Mouse (Mus musculus): Measurements from ENCODE around the gene Fuom. TPM values are rescaled to one million over a fixed set of nuclear protein-coding genes. Genes with fewer than 3 reads are reported as not detected.
"Not testable (repeated sequence)": the region's sequence is repeated elsewhere in the genome, so short reads cannot be mapped to it uniquely, and the experiment has no call there.

Gene Fuom
- polyA plus RNA-seq (2015; fragmentation: Nextera tagmentation; extraction: Ambion mirVana) = 18.5 and 18.9 TPM in 2 replicates

- Histone ChIP-seq H3K9me3 (no peaks in the 10 kb centered on the region), H3K9ac (replicated peaks) (peak within 1 kb of the TSS; percentile 47), H3K27me3 (no peaks in the 10 kb centered on the region), H3K4me3 (peak within 1 kb of the TSS; percentile 38), H3K4me2 (replicated peaks) (peak within 1 kb of the TSS; percentile 67), H3K27ac (replicated peaks) (no peak within 1 kb of the TSS), H3K36me3 (peaks cover 13% of the 10 kb centered on the region; the same call in 1 of the 2 replicates), H3K4me1 (peaks cover 9% of the 10 kb centered on the region)
- ATAC-seq (replicated peaks) = peak; percentile 86
- 2% methylated on average over 30 of the region's 30 CpGs for WGBS
These were observed at the start of gene Fuom for GRCm38 (mm10) chr7:140101993-140102860. Gene Fuom, minus strand, starts transcription at chr7:140102441.

GRCm38 (mm10) chr7:140144550-140144949 lies 42.3 kb upstream of the Fuom start:
- no peaks in the 10 kb centered on the region for H3K27me3 ChIP-seq
- no peak overlapping the region for H3K27ac ChIP-seq (replicated peaks)
- 88% methylated on average over 4 of the region's 4 CpGs for WGBS
- H3K9ac ChIP-seq (replicated peaks) = no peak overlapping the region
- no peak for ATAC-seq (replicated peaks)
- H3K4me2 ChIP-seq (replicated peaks) = no peak overlapping the region
- no peak overlapping the region for H3K4me3 ChIP-seq
- H3K4me1 ChIP-seq = peaks cover 3% of the 10 kb centered on the region; the same call in 1 of the 2 replicates
- H3K9me3 ChIP-seq = no peaks in the 10 kb centered on the region
- no peaks in the 10 kb centered on the region for H3K36me3 ChIP-seq

DNA sequence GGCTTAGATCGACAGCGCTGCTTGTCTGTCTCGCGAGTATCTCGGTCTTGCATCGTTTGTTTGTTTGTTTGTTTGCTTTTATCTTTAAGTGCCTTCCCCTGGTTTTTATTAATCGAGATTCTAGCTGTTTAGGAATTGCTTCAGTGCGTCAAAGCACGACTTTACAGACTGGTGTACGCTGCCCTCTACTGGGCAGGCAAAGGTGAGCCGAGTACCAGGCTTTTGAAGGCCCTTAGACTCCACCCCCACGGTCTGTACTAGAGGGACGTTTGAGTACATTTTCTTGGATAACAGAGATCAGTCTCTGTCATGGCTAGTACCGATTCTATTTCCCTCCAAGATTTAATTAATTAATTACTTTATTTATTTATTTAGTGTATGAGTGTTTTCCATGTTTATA lies 39.1 kb upstream of the Fuom start:
- H3K27ac ChIP-seq (replicated peaks) = no peak overlapping the region
- no peaks in the 10 kb centered on the region for H3K27me3 ChIP-seq
- H3K9me3 ChIP-seq = no peaks in the 10 kb centered on the region
- no peak for ATAC-seq (replicated peaks)
- no peaks in the 10 kb centered on the region for H3K36me3 ChIP-seq
- peaks cover 12% of the 10 kb centered on the region for H3K4me1 ChIP-seq
- no peak overlapping the region for H3K4me2 ChIP-seq (replicated peaks)
- H3K9ac ChIP-seq (replicated peaks) = no peak overlapping the region
- WGBS = 7% methylated on average over 14 of the region's 14 CpGs
- no peak overlapping the region for H3K4me3 ChIP-seq

GRCm38 (mm10) chr7:140138021-140138310 lies 35.7 kb upstream of the Fuom start:
- peak overlapping the region; percentile 70; the same call in 1 of the 2 replicates for H3K27ac ChIP-seq (replicated peaks)
- WGBS = under 1% methylated on average over 8 of the region's 8 CpGs
- no peaks in the 10 kb centered on the region for H3K27me3 ChIP-seq
- peak overlapping the region; percentile 68 for H3K9ac ChIP-seq (replicated peaks)
- no peaks in the 10 kb centered on the region for H3K36me3 ChIP-seq
- peak overlapping the region; percentile 79 for H3K4me2 ChIP-seq (replicated peaks)
- ATAC-seq (replicated peaks) = no peak; the same call in 1 of the 2 replicates
- H3K4me1 ChIP-seq = peaks cover 12% of the 10 kb centered on the region
- no peaks in the 10 kb centered on the region for H3K9me3 ChIP-seq
- H3K4me3 ChIP-seq = peak overlapping the region; percentile 63

DNA sequence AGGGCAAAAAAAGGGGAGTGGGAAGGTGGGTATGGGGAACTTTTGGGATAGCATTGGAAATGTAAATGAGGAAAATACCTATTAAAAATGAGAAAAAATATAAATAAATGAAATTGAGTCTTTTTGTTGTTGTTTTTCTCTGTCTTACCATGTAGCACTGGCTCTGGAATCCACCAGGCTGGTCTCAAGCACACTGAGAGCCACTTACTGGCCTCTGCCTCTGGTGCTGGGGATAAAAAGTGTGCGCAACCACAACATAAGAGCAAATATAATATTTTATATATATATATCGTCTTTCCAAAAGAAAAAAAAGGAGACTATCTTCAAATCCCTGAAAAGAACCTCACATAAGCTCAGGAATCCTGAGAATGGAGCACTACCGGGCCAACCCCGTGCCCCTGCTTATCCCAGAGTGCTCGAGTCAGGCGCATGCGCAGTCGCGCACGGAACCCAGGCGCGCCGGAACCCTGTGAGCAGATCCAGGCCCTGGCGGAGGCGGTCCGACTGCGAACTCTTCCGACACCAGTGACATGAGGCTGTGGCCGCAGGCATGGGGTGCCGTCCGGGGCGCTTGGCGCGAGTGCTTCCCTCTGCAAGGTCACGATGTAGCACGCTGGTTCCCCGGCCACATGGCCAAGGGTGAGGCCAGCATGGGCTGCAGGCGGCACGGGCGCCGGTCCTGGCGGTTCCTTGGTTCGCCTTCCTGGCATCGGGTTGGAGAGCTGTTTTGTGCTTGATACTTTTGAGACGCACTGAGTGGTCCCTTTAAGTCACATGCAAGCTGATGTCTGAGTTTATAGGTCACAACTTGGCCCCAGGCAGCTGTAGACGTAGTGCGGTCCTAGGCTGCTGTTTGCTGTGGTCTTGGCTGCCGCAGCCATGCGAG lies 35.1 kb upstream of the Fuom start, which contains the start of gene Mtg1:
TSS of gene Mtg1 (plus strand) at position 430 of the 886 bp plus-strand sequence.
- ATAC-seq (replicated peaks) = peak; percentile 98
- peak within 1 kb of the TSS; percentile 63 for H3K4me3 ChIP-seq
- no peaks in the 10 kb centered on the region for H3K27me3 ChIP-seq
- peak within 1 kb of the TSS; percentile 70 for H3K27ac ChIP-seq (replicated peaks)
- no peaks in the 10 kb centered on the region for H3K36me3 ChIP-seq
- peak within 1 kb of the TSS; percentile 79 for H3K4me2 ChIP-seq (replicated peaks)
- peaks cover 12% of the 10 kb centered on the region for H3K4me1 ChIP-seq
- H3K9me3 ChIP-seq = no peaks in the 10 kb centered on the region
- peak within 1 kb of the TSS; percentile 68 for H3K9ac ChIP-seq (replicated peaks)
- 2% methylated on average over 39 of the region's 39 CpGs for WGBS

DNA sequence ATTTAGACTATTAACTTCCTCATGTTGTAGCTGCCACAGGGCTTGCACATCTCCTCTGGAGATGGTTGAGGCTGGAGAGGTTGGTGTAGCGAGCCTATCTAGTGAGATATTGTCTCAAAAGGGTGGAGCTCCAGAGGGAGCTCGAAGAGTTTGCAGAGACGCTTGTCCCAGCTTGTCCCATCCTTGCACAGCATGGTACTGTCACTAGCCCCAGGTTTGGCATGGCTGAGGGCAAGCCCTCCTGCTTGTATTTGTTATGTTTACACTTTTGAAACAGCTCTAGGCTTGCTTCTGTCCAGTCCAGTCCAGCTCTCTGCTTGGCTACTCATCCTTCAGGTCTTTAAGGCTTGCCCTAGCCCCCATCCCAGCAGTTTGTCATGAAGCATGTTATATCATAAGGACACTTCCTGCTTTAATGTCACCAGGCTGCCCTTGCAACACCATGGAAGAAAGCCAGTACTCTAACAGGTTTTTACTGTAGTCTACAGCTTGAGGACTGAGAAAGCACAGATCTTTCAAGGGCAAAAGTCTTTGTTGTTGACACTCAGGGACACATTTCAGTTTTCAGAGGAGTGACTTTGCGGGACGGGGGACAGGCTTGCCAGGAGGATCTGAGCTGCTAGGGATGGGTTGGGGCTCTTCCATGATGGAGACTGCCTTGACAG lies 33.0 kb upstream of the Fuom start:
- Histone ChIP-seq H3K4me1 (peaks cover 9% of the 10 kb centered on the region), H3K4me2 (replicated peaks) (no peak overlapping the region), H3K9ac (replicated peaks) (no peak overlapping the region), H3K4me3 (no peak overlapping the region), H3K36me3 (no peaks in the 10 kb centered on the region), H3K27ac (replicated peaks) (no peak overlapping the region), H3K27me3 (no peaks in the 10 kb centered on the region), H3K9me3 (no peaks in the 10 kb centered on the region)
- 93% methylated on average over 5 of the region's 5 CpGs for WGBS
- ATAC-seq (replicated peaks) = no peak

DNA sequence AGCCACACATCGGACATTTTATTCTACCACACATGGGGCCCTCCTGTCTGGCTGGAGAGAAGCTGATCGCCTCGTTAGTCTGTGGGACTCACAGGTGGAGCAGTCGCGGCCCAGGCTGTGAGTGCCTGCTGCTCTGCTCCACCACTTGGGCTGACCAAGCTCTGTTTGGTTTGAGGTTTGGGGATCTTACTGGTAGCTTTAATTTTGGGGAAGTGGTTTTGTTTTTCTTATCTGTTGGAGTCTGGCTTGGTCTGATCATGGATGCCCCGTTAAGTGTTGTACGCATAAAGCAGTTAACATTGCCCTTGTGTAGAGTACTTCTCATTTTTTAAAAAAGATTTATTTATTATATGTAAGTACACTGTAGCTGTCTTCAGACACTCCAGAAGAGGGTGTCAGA lies 31.8 kb upstream of the Fuom start:
- not testable (repeated sequence) for ATAC-seq (replicated peaks); H3K9me3 ChIP-seq; H3K36me3 ChIP-seq; H3K4me2 ChIP-seq (replicated peaks); H3K4me3 ChIP-seq; H3K4me1 ChIP-seq; H3K27ac ChIP-seq (replicated peaks); H3K9ac ChIP-seq (replicated peaks); H3K27me3 ChIP-seq
- 91% methylated on average over 7 of the region's 7 CpGs for WGBS

DNA sequence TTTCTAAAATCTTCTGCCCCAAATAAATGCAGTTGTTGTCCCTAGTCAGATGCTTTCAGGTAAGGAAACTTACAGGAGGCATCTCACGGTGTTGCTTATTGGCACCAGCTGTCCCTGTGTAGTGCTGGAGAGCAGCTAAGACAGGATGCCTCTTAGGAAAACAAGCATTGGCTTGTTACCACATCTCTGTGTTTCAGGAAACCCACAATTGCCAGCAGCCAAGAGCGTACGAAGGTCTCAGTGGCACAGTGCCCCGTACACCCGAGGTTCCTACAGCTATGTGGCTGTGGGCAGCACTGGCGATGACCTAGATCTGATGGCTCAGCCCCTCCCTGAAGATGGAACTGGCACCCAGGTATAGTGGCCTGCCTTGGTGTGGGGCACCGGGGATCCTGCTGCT lies 29.9 kb upstream of the Fuom start:
- ATAC-seq (replicated peaks); H3K27me3 ChIP-seq; H3K4me2 ChIP-seq (replicated peaks); H3K36me3 ChIP-seq; H3K4me1 ChIP-seq; H3K27ac ChIP-seq (replicated peaks); H3K9ac ChIP-seq (replicated peaks); H3K4me3 ChIP-seq; H3K9me3 ChIP-seq: not testable (repeated sequence)
- WGBS = 95% methylated on average over 7 of the region's 7 CpGs

GRCm38 (mm10) chr7:140127911-140128310 lies 25.7 kb upstream of the Fuom start:
- WGBS = 91% methylated on average over 2 of the region's 2 CpGs
- H3K4me1 ChIP-seq = peaks cover 9% of the 10 kb centered on the region; the same call in 1 of the 2 replicates
- H3K27me3 ChIP-seq = no peaks in the 10 kb centered on the region
- H3K4me2 ChIP-seq (replicated peaks) = no peak overlapping the region
- ATAC-seq (replicated peaks) = no peak
- no peak overlapping the region for H3K9ac ChIP-seq (replicated peaks)
- no peak overlapping the region for H3K27ac ChIP-seq (replicated peaks)
- no peaks in the 10 kb centered on the region for H3K9me3 ChIP-seq
- no peaks in the 10 kb centered on the region for H3K36me3 ChIP-seq
- no peak overlapping the region for H3K4me3 ChIP-seq

DNA sequence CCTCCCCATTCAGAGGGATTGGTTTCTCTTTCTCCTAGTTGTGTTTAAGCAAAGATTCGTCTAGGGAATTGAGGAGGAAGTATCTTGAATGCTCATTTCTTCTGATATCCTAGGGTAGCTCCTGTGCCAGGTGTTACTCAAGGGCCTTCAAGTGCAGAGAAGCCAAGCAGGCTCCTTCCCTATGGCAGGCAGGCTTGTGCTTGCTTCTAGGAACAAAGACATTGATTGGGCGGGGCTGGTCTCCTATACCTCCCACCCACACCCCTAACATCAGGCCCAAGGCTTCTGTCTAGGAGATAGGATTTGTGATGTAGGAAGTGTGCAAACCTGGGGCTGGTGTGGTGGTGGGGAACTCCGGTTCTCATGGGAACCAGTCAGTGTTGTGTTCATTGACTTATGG lies 24.7 kb upstream of the Fuom start:
- no peak overlapping the region for H3K4me2 ChIP-seq (replicated peaks)
- WGBS = 90% methylated on average over 3 of the region's 3 CpGs

DNA sequence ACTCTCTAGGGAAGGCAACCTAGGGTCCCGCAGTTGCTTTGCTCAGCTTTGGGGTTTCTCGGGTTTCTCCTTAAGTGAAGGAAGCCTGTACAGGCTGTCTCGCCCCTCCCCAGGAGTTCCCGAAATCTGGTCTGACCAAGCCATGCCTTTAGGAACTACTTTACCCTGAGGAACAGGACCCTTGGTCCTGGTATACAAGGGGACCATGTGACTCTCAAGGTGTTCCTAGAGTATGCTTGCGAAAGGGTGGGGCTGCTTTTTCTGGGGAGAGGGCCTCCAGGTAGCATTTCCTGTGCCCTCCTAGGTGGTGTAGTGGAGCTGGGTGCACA lies 23.7 kb upstream of the Fuom start:
- Histone ChIP-seq H3K36me3 (no peaks in the 10 kb centered on the region), H3K4me3 (peak overlapping the region; percentile 91), H3K9me3 (no peaks in the 10 kb centered on the region), H3K4me1 (peaks cover 9% of the 10 kb centered on the region; the same call in 1 of the 2 replicates), H3K27ac (replicated peaks) (no peak overlapping the region), H3K9ac (replicated peaks) (peak overlapping the region; percentile 83), H3K4me2 (replicated peaks) (peak overlapping the region; percentile 94), H3K27me3 (no peaks in the 10 kb centered on the region)
- WGBS = 9% methylated on average over 5 of the region's 5 CpGs
- peak; percentile 21; the same call in 1 of the 2 replicates for ATAC-seq (replicated peaks)

More for the DNA sequence above, 24.7 kb upstream of the Fuom start:
- no peak for ATAC-seq (replicated peaks)
- Histone ChIP-seq H3K36me3 (no peaks in the 10 kb centered on the region), H3K9me3 (no peaks in the 10 kb centered on the region), H3K27ac (replicated peaks) (no peak overlapping the region), H3K9ac (replicated peaks) (no peak overlapping the region), H3K27me3 (no peaks in the 10 kb centered on the region), H3K4me3 (no peak overlapping the region), H3K4me1 (peaks cover 9% of the 10 kb centered on the region; the same call in 1 of the 2 replicates)
